Mouse (Mus musculus) right cerebral cortex, postnatal 10 days (tissue): ENCODE data around the gene Fem1a.
A peak's percentile ranks its signal among the peaks of the same experiment; 100 is the strongest.
"Not testable (repeated sequence)": the region's sequence is repeated elsewhere in the genome, so short reads cannot be mapped to it uniquely, and the experiment has no call there.

Source experiments
- DNase-seq, 2 experiments: peaks; one replicate each; pipeline ENCODE4 v3.0.0; 2021; ENCODE audit warnings: low spot score in 2 of 2

Gene Fem1a

DNA sequence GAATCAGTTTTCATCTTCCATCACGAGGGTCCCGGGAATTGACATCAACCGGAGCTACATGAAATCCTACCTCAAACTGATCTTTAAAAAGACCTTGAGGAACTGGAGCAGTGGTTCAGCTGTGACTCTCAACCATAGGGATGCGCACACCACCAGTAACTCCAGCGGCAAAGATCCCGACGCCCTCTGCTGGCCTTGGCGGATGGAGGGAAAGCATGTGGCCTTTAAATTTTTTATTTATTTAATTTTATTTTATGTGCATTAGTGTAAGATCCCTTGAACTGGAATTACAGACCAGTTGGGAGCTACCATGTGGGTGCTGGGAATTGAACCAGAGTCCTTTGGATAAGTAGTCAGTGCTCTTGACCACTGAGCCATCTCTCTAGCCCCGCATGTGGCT is 1.2 kb upstream of the Fem1a start:
- peak; percentile 84 for DNase-seq

DNA sequence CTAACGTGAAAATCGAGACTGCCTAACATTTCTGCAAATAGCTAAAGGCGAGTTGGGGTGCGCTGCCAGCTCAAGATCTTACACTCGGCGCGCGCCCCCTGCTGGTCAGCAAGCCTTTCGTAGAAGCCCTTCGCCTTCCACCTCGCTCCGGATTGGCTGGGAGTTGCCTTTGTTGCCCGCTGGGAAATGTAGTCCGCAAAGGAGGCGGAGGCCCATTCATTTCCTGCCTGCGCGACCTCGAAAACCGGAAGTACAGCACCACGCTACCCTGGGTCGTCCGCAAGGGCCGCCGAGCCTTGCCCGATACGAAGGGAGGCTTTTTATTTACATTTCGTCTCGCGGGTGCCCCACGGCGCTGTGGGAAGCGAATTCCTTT is 759 bp upstream of the Fem1a start:
- peak; percentile 99 to 100 for DNase-seq

DNA sequence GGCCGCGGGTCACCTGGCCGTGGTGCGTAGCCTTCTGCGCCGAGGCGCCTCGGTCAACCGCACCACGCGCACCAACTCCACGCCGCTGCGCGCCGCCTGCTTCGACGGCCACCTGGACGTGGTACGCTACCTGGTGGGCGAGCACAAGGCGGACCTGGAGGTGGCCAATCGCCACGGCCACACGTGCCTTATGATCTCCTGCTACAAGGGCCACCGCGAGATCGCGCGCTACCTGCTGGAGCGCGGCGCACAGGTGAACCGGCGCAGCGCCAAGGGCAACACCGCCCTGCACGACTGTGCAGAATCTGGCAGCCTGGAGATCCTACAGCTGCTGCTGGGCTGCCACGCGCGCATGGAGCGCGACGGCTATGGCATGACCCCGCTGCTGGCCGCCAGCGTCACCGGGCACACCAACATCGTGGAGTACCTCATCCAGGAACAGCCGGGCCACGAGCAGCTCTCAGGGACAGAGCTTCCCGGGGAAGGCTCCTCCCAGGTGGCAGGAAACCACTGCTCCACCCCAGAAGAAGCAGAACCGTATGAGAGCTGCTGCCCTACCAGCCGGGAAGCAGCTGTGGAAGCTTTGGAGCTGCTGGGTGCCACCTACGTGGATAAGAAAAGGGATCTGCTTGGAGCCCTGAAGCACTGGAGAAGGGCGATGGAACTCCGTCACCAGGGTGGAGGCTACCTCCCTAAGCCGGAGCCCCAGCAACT is 728 bp downstream of the Fem1a start:
- peak; percentile 47 to 63 for DNase-seq

DNA sequence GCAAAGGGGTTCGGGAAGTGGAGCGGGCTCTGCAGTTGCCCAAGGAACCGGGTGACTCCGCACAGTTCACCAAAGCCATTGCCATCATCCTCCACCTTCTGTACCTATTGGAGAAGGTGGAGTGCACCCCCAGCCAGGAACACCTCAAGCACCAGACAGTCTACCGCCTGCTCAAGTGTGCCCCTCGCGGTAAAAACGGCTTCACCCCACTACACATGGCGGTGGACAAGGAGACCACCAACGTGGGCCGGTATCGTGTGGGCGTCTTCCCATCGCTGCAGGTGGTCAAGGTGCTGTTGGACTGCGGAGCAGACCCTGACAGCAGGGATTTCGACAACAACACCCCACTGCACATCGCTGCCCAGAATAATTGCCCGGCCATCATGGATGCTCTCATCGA is 1.7 kb downstream of the Fem1a start:
- DNase-seq, result peak in 1 of 2 experiments; percentile 51

DNA sequence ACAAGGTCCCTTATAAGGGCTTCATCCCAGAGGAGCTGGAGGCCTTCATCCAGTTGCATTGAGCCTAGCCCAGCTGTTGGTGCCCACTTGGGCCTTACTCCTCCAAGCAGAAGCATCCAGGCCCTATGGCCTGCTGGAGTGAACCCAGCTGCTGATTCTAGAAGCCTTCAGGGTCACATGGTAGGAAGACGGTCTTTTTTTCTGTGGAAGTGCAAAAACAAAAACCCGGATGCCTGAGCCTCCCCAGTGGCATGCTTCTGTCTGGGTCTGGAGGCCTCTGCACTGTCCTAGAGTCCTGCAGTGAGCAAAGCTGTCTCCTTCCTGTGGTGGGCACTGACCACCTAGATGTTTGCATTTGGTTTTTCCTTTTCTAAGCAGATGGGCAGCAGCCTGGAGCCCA is 2.2 kb downstream of the Fem1a start:
- not testable (repeated sequence) for DNase-seq

DNA sequence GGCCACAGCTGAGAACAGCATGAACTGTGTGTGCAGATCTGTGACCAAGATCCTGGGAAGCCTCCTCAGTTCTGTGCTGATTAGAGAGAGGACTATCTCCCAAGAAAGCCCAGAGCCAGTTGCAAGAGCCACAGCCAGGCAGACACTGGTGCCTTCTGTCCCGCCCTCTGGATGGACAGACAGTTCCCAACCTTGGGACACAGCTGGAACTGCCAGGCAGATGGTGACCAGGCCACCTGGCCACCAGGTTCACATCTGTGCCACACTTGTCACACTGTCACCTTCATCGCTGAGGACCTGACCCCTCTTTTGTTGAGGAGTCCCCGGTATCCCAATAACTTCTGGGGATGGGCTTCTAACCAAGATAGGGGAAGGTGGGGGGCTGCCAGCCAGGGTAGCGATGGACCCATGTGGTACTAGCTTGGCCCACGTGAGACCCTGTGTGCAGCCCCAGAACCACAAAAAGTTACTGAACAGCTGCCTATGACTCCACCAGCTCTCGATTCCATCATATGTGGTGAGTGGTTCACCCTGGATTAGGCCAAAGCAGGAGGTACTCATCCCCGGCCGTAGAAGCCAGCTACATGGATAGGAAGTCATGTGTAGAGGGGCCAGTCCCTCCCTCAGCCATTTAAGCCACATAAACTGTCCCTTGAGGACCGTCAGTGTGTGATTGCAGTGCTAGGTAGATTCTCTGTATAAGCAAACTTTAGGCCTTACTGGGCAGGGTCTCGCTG is 2.9 kb downstream of the Fem1a start:
- DNase-seq, result no peak

DNA sequence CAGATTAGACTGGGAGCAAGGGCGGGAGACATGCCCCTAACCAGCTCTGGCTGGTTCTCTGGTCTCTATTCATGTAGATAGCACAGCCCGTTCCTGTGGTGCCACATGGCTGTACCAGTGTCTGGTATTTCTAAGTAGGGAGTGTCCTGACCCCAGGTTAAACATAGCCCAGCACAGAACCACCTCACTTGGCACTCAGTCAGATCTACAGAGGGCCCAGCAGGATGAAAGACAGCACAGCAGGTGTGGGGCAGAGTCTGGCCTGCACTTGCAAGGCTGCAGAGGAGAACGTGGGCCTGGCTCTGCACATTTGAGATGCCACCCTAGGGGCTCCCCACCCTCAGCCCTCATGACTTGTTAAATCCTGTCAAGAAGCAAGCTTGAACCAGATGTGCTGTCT is 4.6 kb downstream of the Fem1a start:
- DNase-seq, result no peak

DNA sequence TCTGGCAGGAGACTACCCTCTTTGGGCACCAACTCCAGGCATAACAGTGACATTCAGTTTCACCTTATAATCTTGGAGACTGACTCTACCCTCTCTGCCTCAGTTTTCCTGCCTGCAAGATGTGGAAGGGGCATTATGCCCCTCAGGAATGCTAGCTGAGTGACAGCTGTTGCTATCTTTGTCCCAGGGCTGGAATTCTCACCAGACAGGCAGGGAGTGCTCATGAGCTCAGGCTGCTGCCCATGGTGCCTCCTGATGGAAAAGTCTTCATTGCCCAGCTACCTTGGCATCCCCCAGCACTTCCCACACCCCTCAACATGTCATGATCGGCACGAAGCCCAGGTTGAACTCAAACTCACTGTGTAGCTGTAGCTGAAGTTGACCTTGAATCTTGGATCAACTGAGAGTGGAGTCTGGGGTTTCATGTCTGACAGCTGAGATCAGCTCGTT is 6.1 kb downstream of the Fem1a start:
- no peak for DNase-seq

DNA sequence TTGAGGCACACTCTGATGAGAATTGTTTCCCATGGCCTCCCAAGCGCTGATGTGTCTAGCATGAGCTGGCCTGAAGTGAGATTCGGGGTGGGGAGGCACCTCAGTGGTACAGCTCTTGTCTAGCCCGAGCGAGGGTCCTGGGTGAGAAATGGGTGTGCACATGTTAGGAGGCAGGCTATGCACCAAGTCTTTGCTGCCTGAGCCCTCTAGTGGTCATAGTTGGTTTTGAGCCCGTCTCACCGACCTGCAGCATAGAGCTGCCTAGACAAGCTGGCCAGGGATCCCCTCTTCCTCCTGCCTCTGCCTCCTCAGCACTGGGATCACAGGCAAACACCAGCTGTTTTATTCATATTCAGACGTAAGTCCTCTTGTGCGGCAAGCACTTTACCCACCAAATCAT is 7.4 kb downstream of the Fem1a start:
- peak; percentile 84 to 85 for DNase-seq

DNA sequence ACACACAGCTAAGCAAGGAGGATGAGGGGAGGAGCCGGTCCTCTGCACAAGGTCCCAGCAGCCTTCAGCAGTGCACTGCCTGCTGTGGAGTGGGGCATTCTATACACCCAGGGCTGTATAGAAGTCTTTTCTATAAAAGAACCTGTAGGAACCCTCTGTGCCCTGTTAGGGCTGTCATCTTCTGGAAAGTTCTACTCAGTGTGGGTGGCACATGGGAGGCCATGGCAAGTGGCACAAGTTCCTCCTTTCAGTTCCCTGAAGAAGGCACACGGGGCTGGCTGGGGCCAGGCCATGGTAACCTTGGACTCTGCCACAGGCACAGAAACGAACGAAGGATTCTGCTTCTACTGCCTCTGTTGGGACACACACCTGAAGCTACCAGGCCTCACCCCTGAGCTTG is 8.4 kb downstream of the Fem1a start:
- DNase-seq, result no peak

DNA sequence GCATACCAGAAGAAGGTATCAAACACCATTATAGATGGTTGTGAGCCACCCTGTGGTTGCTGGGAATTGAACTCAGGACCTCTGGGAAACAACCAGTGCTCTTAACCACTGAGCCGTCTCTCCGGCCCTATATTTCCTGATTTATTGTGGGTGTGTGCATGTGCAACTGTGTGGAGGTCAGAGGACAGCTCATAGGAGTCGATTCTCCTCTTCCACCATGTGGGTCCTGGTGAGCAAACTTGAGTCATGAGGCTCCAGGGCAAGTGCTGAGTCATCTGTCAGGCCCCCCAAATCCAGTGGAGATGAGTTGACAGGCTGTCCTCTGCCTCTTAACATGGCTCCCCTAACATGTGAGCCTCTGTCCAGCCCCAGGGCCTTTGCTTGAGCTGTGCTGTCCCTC is 9.3 kb downstream of the Fem1a start:
- DNase-seq, result no peak

DNA sequence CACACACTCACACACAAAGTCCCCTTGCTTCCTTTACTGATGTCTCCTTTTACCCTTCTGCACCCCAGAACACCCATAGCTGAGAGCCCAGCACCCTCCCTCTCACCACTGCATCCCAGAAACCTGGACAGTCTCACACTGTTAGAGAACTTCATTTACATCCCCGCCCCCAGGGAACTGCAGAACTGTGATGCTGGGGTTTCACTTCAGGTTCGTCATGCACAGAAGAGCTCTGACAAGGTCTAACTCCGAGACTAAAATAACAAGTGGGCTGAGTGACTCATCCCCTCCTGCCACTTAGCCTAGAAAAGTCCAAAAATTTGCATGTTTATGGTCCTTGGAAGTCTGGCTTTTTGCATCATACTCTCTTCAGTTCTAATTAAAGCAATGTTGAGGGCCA is 9.7 kb downstream of the Fem1a start:
- peak; percentile 63 to 80 for DNase-seq

DNA sequence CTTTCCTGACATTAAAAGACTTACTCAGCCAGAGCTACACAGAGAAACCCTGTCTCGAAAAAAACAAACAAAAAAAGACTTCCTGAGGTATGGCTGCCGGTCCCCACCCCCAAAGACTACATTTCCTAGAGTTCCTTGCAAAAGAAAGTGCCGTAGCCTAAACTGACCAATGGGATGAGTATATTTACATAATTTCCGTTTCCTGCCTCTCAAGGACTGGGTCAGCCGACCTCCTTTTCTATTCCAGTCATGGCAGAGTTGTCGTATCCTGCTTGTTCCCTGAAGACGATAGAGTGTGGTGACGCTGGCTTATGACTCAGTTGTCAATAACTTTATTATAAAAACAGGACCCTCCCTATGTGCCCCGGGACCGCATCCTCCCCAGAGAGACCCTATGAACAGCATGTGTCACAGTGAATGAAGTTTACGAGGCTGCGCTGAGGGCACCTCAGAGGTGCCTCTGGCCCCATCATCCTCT is 12.6 kb downstream of the Fem1a start:
- peak; percentile 83 to 89 for DNase-seq

DNA sequence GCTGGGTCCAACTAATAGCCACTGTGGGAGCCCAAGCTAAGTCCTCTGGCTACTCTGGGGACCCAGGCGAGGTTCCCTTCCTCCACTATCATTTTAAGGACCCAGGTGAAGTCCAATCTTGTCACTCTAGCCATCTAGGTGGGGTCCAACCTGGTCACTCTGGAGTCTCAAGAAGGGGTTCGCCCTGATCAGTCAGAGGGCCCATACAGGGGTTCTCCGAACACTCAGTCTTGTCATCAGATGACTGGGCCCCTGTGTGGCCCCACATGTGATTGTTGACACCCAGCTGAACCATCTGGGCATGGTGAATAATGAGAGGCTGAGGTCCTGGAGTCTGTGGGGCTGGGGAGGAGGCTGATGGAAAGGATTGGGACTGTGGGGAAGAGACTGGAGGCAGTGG is 13.1 kb downstream of the Fem1a start:
- DNase-seq, result no peak

DNA sequence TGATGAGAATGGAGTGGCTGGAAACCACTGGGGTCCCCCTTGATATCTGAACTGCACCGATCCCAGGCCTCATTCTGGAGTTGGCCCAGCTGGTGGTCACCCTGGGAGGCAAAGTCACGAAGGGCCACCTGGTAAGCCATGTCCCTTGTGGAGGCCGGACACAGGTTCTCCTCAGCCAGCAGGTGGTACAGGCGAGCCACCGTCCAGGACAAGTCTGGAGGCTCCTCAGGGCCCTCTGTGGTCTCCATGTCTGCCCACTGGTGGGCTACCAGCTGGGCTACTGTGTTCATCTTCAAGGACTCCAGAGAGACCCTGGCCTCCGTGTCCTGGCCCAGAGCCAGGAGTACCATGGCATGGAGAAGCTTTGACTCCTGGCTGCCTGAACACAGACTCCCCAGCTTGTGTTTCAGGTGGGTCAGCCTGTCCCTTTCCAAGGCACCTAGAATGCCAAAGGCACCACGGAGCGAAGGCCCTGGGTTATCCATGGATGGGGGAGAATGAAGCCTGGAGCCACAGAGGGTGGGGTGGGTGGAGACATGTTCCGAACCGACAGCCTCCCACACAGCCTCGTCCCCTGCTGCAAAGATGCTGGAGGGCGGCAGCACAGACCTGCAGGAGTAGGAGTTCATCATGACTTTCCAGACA is 15.1 kb downstream of the Fem1a start:
- DNase-seq, result peak in 1 of 2 experiments; percentile 47

DNA sequence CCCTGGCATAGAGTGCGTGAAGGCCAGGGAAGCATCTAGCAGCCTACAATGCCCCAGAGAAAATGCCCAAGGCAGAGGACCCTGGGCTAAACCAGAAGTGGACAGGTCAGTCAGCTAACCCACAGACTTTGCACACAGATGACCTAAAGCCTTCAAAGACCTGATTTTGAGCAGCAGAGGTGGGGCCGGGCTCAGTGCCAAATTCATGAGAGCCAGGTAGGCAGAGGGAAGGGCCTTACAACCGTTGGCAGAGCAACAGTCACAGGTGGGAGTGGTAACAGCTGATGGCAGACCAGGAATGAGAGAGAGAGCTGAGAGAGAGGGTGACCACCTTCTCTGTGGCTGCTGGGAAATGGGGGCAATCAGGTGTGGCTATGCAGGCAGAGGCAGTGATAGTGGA is 16.0 kb downstream of the Fem1a start:
- DNase-seq, result no peak

DNA sequence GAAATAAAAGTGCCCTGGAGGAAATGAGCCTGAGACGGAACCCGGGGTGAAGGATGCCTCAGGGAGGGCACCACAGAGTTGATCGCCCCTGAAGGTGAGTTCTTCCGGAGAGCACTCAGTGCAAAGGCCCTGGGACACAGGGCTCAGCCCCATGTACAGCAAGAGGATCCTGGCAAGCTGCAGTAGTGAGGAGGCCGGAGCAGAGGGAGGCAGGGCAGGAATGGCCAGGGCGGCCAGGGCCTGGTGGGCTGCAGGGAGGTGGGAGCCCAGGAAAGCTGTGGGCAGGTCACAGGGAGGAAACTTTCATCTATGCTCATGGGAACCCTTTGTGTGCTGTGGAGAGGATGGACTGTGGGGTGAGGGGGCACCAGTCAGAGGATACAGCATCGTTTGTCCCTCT is 16.9 kb downstream of the Fem1a start:
- no peak for DNase-seq

DNA sequence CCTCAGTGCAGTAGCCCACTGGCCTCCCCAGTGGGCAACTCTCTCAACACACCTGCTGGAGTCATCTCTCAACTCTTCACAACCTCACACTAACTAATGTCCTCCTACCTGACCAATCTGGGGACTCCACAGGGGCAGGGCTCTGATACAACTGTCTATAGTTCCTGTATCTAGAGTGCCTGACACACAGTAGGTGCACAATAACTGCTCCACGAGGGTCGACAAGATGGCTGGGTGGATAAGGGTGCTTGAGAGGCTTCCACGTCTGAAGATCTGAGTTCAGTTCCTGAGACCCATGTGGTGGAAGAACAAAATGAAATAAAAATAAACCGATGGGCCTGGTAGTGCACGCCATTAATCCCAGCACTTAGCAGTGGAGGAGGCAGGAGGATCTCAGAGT is 17.4 kb downstream of the Fem1a start:
- DNase-seq, result no peak

DNA sequence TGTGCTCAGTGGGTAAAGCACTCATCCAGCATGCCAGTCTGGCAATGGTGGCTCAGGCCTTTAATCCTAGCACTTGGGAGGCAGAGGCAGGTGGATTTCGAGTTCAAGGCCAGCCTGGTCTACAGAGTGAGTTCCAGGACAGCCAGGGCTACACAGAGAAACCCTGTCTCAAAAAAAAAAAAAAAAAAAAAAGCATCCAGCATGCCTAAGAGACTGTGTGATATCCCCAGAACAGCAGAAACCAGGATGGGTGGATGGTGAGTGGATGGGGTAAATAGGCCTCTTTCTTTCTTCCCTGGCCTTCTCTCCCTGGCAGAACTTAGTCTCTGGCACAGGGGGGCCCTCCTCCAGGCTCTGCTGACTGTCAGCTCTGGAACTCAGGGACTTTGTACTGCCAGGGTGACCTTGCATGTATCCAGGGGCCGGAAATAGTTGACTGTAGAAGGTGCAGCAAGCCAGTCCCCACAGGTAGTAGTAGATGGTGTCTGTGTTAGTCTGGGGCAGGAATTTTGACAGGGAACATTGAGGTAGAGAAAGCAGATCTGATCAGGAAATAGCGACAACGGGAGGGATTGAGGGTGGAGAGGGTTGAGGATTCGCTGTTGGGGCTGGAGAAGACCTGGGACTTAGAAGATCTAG is 19.4 kb downstream of the Fem1a start:
- DNase-seq, result no peak

DNA sequence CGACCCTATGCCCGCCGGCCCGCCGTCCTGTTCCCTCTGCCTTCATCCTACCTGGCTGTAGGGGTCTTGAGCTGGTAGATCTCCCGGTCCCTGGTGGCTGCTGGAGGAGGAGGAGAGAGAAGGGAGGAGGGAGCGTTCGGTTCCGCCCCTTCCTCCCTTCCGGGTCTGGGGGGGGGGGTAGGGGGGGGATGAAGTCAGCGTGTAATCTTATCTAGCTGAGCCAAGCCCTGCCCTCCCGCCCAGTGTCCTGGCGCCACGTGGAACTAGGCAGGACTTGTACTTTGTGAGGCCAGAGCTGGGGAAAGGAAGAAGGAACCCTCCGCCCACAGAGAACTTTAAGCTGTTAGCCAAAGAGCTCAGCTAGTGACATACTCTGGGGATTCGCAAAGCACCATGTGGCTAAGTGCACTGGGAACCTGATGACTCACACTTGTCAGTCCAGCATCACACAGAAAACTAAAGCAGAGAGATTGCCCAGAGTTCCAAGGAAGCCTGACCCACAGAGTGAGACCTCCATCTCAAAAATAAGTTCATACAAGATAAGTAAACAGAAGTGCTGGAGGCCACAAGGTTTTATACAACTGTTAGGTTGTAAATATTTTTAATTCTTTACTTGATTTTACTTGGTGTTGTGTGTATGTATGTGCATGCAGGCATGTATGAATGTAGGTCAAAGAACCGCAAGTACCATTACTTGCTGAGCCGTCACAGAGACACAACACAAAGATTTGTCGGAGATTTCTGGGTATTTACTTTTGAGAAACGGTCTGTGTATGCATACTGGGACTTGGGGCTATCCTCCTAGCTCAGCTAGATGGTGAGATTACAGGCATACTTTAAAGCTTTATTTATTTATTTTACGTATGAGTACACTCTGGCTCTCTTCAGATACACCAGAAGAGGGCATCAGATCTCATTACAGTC is 20.3 kb downstream of the Fem1a start, which contains the start of gene Ticam1:
Ticam1 (minus strand) TSS at position 144 of the 924 bp plus-strand sequence.
- DNase-seq, result peak; percentile 83 to 90

DNA sequence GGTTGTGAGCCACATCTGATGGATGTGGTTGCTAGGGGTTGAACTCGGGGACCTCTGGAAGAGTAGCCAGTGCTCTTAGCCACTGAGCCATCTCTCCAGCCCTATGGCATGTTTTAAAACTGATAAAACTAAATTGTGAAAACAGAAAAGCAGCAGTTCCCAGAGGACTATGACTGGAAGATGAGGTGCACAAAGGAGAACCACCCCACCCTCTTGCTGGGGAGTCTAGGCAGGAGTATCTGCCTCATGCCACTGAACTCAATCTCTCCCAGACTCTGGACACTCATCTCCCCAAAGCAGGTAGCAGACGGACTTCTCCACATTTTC is 20.9 kb downstream of the Fem1a start:
- DNase-seq, result no peak
